Mouse (Mus musculus) CD4-positive naive resting alpha-beta T cell, adult 76 days (primary cell): ENCODE measurements around the gene Cfap77. TPM values are rescaled to one million over a fixed set of nuclear protein-coding genes. Genes with fewer than 3 reads are reported as not detected.

ENCODE experiments used
- total RNA-seq: library from RNA; stranded (reverse); gene quantifications from one replicate; pipeline ENCODE4 v1.2.4, GENCODE M21; 2023

The Cfap77 gene
- 0.97 TPM for total RNA-seq

DNA sequence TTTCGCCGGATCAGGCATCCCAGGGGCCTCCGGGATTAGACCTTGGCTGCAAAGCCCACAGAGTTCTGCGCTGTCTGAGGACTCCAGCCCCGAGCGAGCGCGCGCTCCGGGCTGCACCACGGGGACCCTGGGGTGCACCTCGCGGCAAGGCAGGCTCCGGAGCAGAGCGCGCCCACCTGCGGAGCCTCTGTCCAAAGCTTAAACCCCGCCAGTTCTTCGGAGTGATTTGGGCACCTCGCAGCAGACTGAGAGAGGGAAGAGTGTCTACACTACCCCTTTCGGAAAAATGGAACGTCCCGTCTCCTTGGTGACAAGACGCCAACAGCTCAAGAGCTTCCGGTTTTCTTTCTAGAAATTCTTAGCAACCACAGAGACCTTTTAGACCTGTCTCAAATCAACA is at the start of gene Cfap77:
Gene Cfap77 (minus strand): TSS at position 76 of the 400 bp plus-strand sequence.

DNA sequence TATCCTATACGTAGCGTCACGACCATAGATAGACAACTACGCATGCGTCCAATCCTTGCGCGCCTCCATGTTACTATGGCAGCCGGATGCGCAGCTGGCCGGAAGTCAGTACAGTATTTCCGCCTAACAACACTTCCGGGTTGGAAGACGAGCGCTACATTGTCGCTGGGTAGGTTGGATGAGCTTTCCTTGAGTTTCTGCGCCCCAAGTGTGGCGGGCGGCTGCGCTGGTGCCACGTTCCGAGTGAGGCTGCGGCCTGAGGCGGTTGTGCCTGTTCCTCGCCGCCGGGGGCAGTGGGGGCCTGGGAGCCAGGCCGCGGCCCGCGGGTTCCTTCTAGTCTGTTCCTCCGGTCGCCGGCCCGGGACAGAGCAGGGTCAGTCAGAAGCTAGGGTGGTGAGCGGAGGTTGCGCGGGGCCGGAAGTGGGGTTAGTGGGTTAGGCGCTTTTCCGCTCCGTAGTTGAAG is 5.3 kb upstream of the Cfap77 start, which contains the start of gene Ttf1:
Gene Ttf1 (plus strand): TSS at position 128 of the 463 bp plus-strand sequence.

DNA sequence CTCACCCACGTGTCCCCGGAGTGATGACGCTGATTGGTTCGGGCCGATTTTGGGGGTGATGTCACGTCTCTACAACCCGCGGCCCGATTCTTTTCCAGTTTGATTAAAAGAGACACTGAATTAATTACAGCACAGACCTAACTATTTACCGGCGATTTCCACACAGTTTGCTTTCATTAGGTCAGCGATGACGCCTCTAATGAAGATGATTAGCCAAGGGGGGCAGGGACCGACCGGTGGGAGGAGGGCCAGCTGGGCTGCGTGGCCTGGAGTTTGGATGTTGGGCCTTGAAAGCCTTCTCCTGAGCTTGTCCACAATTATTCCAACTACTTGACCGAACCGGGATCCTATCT is 138.4 kb downstream of the Cfap77 start, which contains the start of gene Barhl1:
Gene Barhl1 (minus strand): TSS at position 156 of the 353 bp plus-strand sequence.

Other genes with a start within 250 kb of the Cfap77 start
- gene Gtf3c4, start 214.7 kb downstream of the Cfap77 start, total RNA-seq, result 14.8 TPM
- 23.3 TPM for gene Ddx31, start 214.7 kb downstream of the Cfap77 start, total RNA-seq
- gene Barhl1, start 138.4 kb downstream of the Cfap77 start, total RNA-seq, result not detected
- 22.8 TPM for gene Ttf1, start 5.2 kb upstream of the Cfap77 start, total RNA-seq
- gene Setx, start 69.1 kb upstream of the Cfap77 start, total RNA-seq, result 133 TPM
- gene Ntng2, start 197.9 kb upstream of the Cfap77 start, total RNA-seq, result 11.8 TPM